Mouse (Mus musculus): ENCODE data around the gene Rpgrip1. TPM values are rescaled to one million over a fixed set of nuclear protein-coding genes. Genes with fewer than 3 reads are reported as not detected.

The Rpgrip1 gene
- total RNA-seq, 2 experiments from 2014 or later = 0.55 to 0.59 TPM

GRCm38 (mm10) chr14:52118823-52119608 lies 8.5 kb downstream of the Rpgrip1 start:
- peak; percentile 54 for DNase-seq

DNA sequence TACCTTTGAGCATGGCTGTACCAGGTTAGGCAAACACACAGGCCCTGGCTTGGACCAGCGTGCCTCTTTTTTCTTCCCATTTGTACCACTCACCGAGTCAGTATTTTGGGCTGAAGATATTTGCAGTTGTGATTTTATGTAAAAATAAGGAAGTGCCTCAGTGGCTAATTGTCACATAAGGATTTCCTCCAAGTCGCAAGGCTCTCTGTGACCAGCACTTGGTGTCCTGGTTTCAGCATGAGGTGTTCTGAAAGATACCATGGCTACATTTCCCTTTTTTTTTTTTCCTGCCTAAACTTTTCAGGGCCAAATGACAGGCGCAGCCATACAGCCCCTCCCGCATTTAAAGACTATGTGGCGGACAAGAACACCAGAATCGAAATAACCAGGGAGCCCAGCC lies 9.7 kb downstream of the Rpgrip1 start:
- no peak for DNase-seq

DNA sequence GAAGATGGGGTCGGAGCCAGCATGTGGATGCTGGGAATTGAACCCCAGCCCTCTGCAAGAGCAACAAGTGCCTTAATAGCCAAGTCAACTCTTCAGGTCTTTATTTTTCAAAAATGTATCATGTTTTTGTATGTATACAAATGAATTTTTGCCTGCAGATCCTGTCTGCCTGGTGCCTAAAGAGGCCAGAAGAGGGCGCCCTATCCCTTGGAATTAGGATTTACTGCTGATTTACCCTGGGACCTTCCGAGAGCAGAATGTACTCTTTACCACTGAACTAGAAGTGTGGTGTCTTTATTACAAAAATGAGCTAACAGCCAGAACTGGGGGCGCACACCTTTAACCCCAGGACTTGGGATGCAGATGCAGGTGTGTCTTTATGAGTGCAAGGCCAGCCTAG lies 13.4 kb downstream of the Rpgrip1 start:
- DNase-seq = peak; percentile 81

GRCm38 (mm10) chr14:52124636-52125035 lies 14.1 kb downstream of the Rpgrip1 start:
- no peak for DNase-seq

DNA sequence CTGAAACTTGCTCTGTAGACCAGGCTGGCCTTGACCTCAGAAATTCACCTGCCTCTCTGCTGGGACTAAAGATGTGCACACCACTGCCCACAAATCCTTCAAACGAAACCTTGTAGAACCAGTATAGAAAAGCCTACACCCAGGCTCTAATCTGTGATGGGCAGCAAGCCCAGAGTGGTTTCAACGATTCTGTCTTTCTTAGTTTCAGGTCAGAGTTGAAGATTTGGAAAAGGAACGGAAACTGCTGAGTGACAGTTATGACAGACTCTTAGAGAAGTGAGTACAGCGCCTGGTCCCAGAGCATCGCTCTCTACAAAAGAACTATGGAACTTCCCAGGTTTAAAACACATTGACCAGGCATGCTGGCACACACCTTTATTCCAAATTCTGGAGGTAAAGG lies 23.1 kb downstream of the Rpgrip1 start:
- DNase-seq = no peak

- no peak for DNase-seq
Observed at GRCm38 (mm10) chr14:52140577-52141444, 30.3 kb downstream of the Rpgrip1 start.

DNA sequence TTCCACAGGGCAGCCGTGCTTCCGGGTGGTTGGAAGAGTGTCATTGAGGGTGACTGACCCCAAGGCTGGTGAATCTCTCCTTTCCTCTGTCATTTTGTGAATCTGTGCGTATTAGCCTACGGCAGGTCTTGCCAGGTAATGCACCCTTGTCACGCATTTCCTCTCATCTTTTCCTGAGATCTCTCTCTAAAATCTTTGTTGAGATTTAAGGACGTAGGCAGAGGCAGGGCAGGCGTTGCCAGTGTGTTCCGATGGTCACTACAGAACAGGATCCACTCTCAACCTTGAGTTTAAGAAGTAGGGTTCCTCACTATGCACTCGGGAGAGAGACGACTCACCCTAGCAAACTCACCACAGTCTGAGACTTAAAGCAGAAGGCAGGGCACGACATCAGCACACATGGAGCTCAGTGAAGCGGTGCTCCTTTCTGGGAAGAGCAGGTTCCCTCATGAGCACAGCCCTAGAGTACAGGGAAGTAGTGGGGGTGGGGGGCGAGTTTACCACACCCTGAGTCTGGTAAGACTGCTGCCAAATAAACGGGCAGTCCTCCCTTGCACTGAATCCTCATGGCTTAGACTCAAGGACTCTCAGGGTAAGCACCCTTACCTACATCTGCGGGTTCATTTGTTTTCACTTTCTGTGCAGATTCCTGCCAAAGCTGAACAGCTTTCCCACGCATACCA lies 31.1 kb downstream of the Rpgrip1 start:
- no peak for DNase-seq

DNA sequence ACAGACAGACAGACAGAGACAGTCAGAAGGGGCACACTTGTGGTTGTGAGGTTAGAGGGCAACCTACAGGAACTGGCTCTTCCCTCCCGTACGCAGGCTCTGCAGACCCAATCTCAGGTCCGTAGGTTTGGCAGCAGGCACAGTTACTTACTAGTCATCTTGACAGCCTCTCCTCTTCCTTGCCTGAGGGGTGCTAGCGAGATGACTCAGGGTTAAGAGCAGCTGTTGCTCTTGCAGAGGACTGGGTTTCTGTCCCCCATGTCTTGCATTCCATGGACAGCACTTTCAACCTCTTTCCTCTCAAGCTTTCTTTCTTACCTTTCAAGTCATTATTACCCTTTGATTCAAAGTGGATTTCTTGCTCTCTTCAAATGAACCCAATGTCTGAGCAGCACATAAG lies 33.7 kb downstream of the Rpgrip1 start:
- no peak for DNase-seq

- peak; percentile 14 for DNase-seq
Observed at GRCm38 (mm10) chr14:52146540-52146939, 36.0 kb downstream of the Rpgrip1 start.

DNA sequence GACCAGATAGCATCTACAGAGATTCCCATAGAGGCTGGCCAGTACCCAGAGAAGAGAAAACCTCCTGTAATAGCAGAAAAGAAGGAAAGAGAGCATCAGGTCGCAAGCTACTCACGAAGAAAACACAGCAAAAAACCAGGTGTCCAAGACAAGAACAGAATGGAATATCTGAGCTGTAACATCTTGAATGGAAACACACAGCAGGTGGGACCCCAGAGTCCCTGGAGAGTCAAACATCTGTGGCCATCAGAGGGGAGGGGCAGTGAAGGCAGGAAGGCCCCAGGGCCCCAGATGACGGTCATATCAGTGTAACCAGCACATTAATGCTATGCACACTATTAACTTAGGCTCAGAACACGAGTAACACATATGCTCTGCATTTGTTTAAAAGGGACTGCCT lies 39.4 kb downstream of the Rpgrip1 start:
- DNase-seq = no peak

GRCm38 (mm10) chr14:52152179-52152578 lies 41.7 kb downstream of the Rpgrip1 start:
- DNase-seq = no peak

GRCm38 (mm10) chr14:52152613-52153012 lies 42.1 kb downstream of the Rpgrip1 start:
- DNase-seq = no peak

GRCm38 (mm10) chr14:52155008-52155407 lies 44.5 kb downstream of the Rpgrip1 start:
- no peak for DNase-seq

- DNase-seq = no peak
Observed at GRCm38 (mm10) chr14:52160911-52161310, 50.4 kb downstream of the Rpgrip1 start.

- no peak for DNase-seq
Observed at GRCm38 (mm10) chr14:52166571-52166970, 56.1 kb downstream of the Rpgrip1 start.

GRCm38 (mm10) chr14:52188788-52189187 lies 78.3 kb downstream of the Rpgrip1 start:
- DNase-seq = no peak

DNA sequence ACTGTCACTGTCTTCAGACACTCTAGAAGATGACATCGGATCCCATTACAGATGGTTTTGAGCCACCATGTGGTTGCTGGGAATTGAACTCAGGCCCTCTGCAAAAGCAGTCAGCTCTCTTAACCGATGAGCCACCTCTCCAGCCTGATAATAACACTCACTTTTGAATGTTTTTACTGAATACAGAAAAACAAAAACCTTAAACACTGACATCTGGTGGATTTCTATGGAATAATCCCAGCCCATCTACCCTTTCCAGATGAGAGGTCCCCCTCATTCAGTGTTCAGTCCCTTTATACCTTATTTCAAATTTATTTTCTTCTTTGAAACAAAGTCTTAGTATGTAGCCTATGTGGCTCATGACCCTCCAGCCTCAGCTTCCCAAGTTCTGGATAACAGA lies 79.0 kb downstream of the Rpgrip1 start:
- no peak for DNase-seq

- DNase-seq = peak; percentile 38
Observed at GRCm38 (mm10) chr14:52190740-52191359, 80.3 kb downstream of the Rpgrip1 start.

- peak; percentile 65 for DNase-seq
Observed at GRCm38 (mm10) chr14:52195691-52196090, 85.2 kb downstream of the Rpgrip1 start.

- peak; percentile 34 for DNase-seq
Observed at GRCm38 (mm10) chr14:52196230-52197155, 86.0 kb downstream of the Rpgrip1 start.

- DNase-seq = peak; percentile 87
Observed at GRCm38 (mm10) chr14:52197156-52197878, 86.8 kb downstream of the Rpgrip1 start, which contains the start of gene Supt16. Supt16 (minus strand) TSS chr14:52197416.
